Mouse (Mus musculus) stomach, postnatal 0 days (tissue): ENCODE data around the gene Asb4. TPM values are rescaled to one million over a fixed set of nuclear protein-coding genes. Genes with fewer than 3 reads are reported as not detected.

ENCODE experiments used
- ATAC-seq: fragments of 200-750 bp; cut with Nextera tagmentation; 2 replicates; pipeline ENCODE4 v1.8.0; 2017; ENCODE audit not compliant: low FRiP score, low TSS enrichment
- DNase-seq: peaks from one replicate; pipeline ENCODE4 v3.0.0-alpha.2; 2016; ENCODE audit warnings: low spot score
- H3K27ac ChIP-seq: fragments of 300-500 bp; sonication (generic); replicated peaks from 2 replicates; pipeline ENCODE4 v1.5.1; 2014; ENCODE audit warnings: mild to moderate bottlenecking, control low read depth
- H3K27me3 ChIP-seq: fragments of 300-500 bp; sonication (generic); 2 replicates; pipeline ENCODE4 v1.6.1; 2014; ENCODE audit warnings: low read length; ENCODE audit not compliant: control insufficient read depth, insufficient read depth
- H3K36me3 ChIP-seq: fragments of 300-500 bp; sonication (generic); 2 replicates; pipeline ENCODE4 v1.6.1; 2014; ENCODE audit warnings: low read length, mixed read lengths; ENCODE audit not compliant: control insufficient read depth, insufficient read depth
- H3K4me1 ChIP-seq: fragments of 300-500 bp; sonication (generic); replicated peaks from 2 replicates; pipeline ENCODE4 v1.6.1; 2014; ENCODE audit warnings: antibody characterized with exemption; ENCODE audit not compliant: control insufficient read depth, insufficient read depth
- H3K4me2 ChIP-seq: fragments of 300-500 bp; sonication (generic); replicated peaks from 2 replicates; pipeline ENCODE4 v1.6.1; 2014; ENCODE audit warnings: low read depth, mild to moderate bottlenecking, control low read depth, moderate library complexity
- H3K4me3 ChIP-seq: fragments of 300-500 bp; sonication (generic); 2 replicates; pipeline ENCODE4 v1.5.1; 2014; ENCODE audit warnings: low read depth, low read length, control low read depth
- H3K9ac ChIP-seq: fragments of 300-500 bp; sonication (generic); 2 replicates; pipeline ENCODE4 v1.6.1; 2014; ENCODE audit warnings: mild to moderate bottlenecking, low read length, control low read depth, mixed read lengths
- H3K9me3 ChIP-seq: fragments of 300-500 bp; sonication (generic); 2 replicates; pipeline ENCODE4 v1.6.1; 2016; ENCODE audit warnings: low read length; ENCODE audit not compliant: control insufficient read depth
- CTCF ChIP-seq: IDR thresholded peaks from 2 replicates; pipeline ENCODE4 v1.5.1; 2016; ENCODE audit warnings: antibody characterized with exemption, low read depth, mild to moderate bottlenecking, moderate library complexity
- EP300 ChIP-seq: optimal IDR thresholded peaks from 2 replicates; pipeline ENCODE3; 2016; ENCODE audit warnings: antibody characterized with exemption
- WGBS: fragments of 180-500 bp; shearing (Covaris S2); extraction: QIAGEN DNeasy Blood & Tissue Kit; methylation state at CpG from one replicate; pipeline ENCODE4 v1.1.7; 2014; 5-methylcytosine and 5-hydroxymethylcytosine counted together
- polyA plus RNA-seq: library from polyadenylated mRNA; unstranded; fragments of >200 nt; fragmentation: Nextera tagmentation; extraction: Ambion mirVana; gene quantifications from 2 replicates; pipeline ENCODE4 v1.2.1, GENCODE M21; 2015

The Asb4 gene
- polyA plus RNA-seq, 1 experiment from 2014 or later, result 1.5 TPM

DNA sequence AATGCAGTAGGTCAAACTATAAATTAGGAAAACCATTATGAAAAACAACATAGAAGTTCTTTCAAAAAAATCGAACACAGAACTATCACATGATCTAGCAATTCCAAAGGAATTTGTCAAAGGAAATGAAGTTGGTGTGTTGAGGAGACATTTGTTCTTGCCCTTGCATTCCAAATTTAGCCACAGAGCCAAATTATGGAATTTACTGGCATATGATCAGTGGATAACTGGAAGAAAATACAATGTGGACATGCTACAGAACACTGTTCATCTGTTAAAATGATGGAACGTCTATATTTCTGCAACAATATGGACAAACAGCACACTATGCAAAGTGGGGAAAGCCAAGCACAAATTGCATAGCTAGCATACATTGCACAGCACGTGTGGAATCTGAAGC is 72.7 kb downstream of the Asb4 start:
- no peak for TF ChIP-seq EP300
- TF ChIP-seq CTCF, result no peak
- DNase-seq (no peak), ATAC-seq (no peak)
- Histone ChIP-seq H3K36me3 (no peaks in the 10 kb centered on the region), H3K9me3 (no peaks in the 10 kb centered on the region), H3K4me3 (no peak overlapping the region), H3K27me3 (no peaks in the 10 kb centered on the region), H3K4me1 (no peaks in the 10 kb centered on the region), H3K4me2 (no peak overlapping the region), H3K9ac (no peak overlapping the region), H3K27ac (no peak overlapping the region)
- WGBS, result 72% methylated on average over 3 of the region's 3 CpGs

GRCm38 (mm10) chr6:5470480-5471318 is 87.5 kb downstream of the Asb4 start:
- Histone ChIP-seq H3K4me1 (no peaks in the 10 kb centered on the region), H3K9me3 (no peaks in the 10 kb centered on the region), H3K4me2 (no peak overlapping the region), H3K36me3 (no peaks in the 10 kb centered on the region), H3K9ac (no peak overlapping the region), H3K27me3 (no peaks in the 10 kb centered on the region), H3K27ac (no peak overlapping the region), H3K4me3 (no peak overlapping the region)
- WGBS, result 81% methylated on average over 10 of the region's 10 CpGs
- DNase-seq (no peak), ATAC-seq (no peak)
- TF ChIP-seq EP300 (no peak), CTCF (no peak)

DNA sequence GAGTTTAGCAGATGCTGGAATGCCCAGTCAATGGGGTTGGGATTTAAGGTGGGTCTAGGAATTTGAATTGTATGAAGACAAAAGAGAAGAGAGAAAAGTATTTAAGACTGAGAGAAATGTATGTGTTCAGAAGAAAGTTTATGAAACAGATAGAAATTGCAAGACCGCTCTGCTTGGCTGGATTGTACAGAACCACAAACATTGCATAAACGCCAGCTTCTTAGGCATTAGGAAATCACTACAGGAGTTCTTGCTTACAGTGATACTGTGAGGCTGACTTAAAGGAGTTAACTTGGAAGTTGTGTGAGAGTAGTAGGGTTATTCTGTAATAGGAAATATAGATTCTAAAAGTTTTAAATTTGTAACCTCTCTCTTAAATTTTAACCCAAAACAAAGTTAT is 89.5 kb downstream of the Asb4 start:
- H3K4me1 ChIP-seq, result no peaks in the 10 kb centered on the region
- TF ChIP-seq CTCF, result no peak
- TF ChIP-seq EP300, result no peak
- no peak overlapping the region for H3K9ac ChIP-seq
- DNase-seq, result no peak
- no peak overlapping the region for H3K4me2 ChIP-seq
- no peak for ATAC-seq
- H3K36me3 ChIP-seq, result no peaks in the 10 kb centered on the region
- WGBS, result 84% methylated on average over 2 of the region's 2 CpGs
- no peaks in the 10 kb centered on the region for H3K9me3 ChIP-seq
- no peaks in the 10 kb centered on the region for H3K27me3 ChIP-seq
- no peak overlapping the region for H3K27ac ChIP-seq
- H3K4me3 ChIP-seq, result no peak overlapping the region

DNA sequence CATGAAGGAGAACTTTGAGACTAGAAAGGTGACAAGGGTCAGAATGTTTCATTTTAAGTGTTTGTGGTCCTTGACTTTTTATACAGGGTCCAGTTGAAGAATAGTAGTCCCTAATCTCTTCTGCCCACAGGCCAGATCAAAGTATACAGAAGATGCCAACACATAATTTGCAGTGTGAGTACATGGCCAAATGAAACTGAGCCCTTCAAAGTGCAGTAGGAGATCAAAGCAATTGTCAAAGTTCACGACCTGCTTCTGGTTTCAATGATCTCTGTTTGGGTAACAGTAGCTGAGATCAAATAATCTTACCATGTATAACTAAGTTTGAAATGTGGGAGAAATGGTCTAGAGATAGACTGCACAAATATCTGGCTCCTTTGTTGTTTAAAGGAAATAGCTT is 90.8 kb downstream of the Asb4 start:
- Histone ChIP-seq H3K36me3 (no peaks in the 10 kb centered on the region), H3K4me1 (no peaks in the 10 kb centered on the region), H3K4me2 (no peak overlapping the region), H3K9ac (no peak overlapping the region), H3K27me3 (no peaks in the 10 kb centered on the region), H3K27ac (no peak overlapping the region), H3K4me3 (no peak overlapping the region), H3K9me3 (no peaks in the 10 kb centered on the region)
- ATAC-seq (no peak), DNase-seq (no peak)
- TF ChIP-seq CTCF (no peak), EP300 (no peak)
- 33% methylated on average over 1 of the region's 1 CpGs for WGBS

DNA sequence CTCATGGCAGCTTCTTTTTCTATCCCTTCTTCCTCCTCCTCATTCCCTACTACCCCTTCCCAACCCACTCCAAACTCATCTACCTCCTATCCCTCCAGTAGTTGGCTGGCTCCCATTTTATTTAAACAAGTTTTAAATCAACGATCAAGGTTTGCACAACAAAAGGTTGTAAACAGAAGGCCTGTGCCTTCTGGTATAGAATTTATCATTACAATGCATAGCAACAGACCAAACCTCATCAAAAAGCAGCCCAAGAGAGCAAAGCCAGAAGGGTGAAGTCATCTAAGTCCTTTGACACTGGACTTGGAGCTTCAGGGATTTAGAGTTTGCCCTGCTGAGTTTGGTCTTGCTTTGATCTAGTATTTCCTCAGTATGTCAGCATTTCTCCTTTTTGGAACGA is 97.9 kb downstream of the Asb4 start:
- Histone ChIP-seq H3K9me3 (no peaks in the 10 kb centered on the region), H3K27ac (no peak overlapping the region), H3K27me3 (no peaks in the 10 kb centered on the region), H3K9ac (no peak overlapping the region), H3K4me2 (no peak overlapping the region), H3K4me1 (no peaks in the 10 kb centered on the region), H3K4me3 (no peak overlapping the region), H3K36me3 (peaks cover 11% of the 10 kb centered on the region)
- no peak for ATAC-seq
- TF ChIP-seq EP300, result no peak
- TF ChIP-seq CTCF, result no peak
- DNase-seq, result no peak
- 81% methylated on average over 2 of the region's 2 CpGs for WGBS

- no peak for DNase-seq
- peaks cover 18% of the 10 kb centered on the region for H3K36me3 ChIP-seq
- TF ChIP-seq EP300 (no peak), CTCF (no peak)
These were observed 99.1 kb downstream of the Asb4 start for GRCm38 (mm10) chr6:5482270-5482783.

More at GRCm38 (mm10) chr6:5482270-5482783, 99.1 kb downstream of the Asb4 start:
- Histone ChIP-seq H3K4me2 (no peak overlapping the region), H3K27me3 (no peaks in the 10 kb centered on the region), H3K4me1 (no peaks in the 10 kb centered on the region), H3K4me3 (no peak overlapping the region), H3K9me3 (no peaks in the 10 kb centered on the region), H3K27ac (no peak overlapping the region), H3K9ac (no peak overlapping the region)
- ATAC-seq, result peak; percentile 26; the same call in 1 of the 2 replicates
- WGBS, result 66% methylated on average over 3 of the region's 3 CpGs

Other genes starting within 250 kb of the Asb4 start
- gene Pon1, start 189.4 kb upstream of the Asb4 start, polyA plus RNA-seq, result 0.52 and 0.69 TPM in 2 replicates
- gene Pon3, start 127.1 kb upstream of the Asb4 start, polyA plus RNA-seq, result 27.2 and 30.2 TPM in 2 replicates
- 130 and 148 TPM in 2 replicates for gene Pon2, start 84.9 kb upstream of the Asb4 start, polyA plus RNA-seq
- gene Pdk4, start 112.9 kb downstream of the Asb4 start, polyA plus RNA-seq, result 14.6 and 18.9 TPM in 2 replicates